Mouse (Mus musculus): ENCODE measurements around the gene Farp1.

Gene Farp1

DNA sequence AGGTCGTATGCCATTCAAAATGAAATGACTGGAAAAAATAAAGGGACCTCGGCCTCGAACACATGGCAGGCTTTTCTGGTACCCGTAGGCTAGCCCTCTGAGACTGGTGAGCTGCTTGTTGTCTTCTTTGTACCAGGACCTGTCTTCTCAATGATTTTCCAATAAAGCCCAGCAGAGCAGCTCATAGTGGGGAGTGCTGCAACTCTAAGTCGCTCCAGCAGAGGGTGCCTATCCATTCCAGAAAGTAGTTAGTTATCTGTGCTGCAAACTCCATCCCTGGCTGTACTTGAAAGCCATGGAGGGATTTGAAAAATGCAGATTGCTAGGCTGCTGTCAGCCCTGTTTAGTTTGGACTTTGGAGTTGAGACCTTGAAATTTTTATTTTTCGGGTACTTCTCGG, 224.8 kb downstream of the Farp1 start:
- peak; percentile 79 for DNase-seq (ENCODE audit: low read depth, low spot score)

DNA sequence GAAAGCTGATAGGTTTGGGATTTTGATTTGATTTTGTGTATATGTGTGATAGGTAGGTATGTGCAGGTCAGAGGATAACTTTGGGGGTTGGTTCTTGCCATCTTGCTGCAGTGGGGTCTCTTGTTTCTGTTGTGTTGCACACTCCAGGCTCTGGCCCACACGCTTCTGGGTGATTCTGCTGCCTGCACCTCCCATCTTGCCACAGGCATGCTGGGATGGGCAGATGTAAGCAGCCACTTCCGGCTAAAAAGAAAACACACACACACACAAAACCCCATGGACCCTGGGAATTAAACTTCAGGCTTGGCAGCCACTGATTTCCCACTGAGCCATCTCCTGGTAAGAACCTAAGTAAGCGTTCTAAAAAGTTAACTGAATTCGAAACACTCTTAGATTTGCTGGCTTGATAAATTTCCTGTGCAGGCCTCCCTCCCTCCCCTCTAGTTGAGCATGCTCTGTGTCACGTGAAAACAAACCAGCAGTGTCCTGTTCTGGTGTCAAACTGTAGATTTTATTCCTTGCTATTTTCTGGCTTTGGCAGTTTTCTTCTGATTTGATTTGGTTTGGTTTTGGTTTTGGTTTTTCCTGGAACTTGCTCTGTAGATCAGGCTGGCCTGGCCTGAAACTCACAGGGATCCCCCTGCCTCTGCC, 226.4 kb downstream of the Farp1 start:
- DNase-seq (ENCODE audit: low read depth, low spot score), result no peak

DNA sequence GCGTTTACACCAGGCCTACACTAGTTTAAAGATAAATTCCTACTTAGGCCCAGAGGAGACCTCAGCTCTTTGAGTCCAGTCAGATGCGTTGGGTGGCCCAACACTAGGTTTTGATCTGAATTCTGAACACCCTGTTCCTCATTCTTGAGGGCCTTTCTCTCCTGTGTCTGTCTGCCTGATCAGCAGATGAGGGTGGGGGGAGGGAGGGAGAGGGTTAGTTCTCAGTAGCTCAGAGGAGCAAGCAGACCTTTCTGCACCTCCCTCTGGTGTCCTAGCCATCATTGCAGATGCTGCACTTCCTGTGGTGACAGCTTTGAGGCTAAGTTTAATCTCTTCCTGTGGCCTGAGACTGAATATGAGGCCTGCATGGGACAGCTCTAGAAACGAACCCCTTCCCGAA, 227.6 kb downstream of the Farp1 start:
- DNase-seq (ENCODE audit: low read depth, low spot score), result no peak

DNA sequence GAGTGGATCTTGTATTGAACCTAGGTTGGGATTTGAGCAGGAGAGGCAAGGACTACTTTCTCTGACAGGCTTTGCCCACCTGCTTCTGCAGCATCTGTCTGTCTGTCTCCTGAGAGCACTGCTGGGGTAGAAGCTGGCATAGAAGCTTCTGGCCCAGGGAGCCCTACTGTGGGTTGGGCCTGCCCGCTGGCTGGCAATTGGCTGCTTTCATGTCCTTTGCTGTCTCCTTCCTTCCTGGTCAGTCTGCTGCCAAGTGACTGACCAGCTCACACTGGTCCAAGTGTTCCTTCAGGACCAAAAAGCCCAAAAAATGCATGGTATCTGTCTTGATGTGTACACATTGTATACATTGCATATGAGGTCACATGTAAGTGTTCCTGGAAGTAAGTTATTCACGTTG, 228.9 kb downstream of the Farp1 start:
- no peak for DNase-seq (ENCODE audit: low read depth, low spot score)

DNA sequence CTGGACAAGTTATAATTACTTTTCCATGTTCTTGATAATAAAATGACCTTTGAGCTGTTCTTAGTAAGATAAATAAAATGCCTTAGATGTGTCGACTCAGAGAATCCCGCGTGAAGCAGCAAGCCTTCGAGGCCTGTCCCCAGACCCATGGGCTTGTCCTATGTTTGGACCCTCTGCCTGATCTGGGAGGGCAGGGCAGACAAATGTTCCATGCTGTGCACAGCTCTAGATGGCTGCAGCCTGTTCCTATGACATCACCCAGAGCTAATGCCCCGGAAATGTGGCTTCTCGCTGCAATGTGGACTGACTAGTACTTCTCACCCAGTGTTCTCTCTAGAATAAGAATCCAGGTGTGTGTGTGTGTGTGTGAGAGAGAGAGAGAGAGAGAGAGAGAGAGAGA, 229.5 kb downstream of the Farp1 start:
- DNase-seq (ENCODE audit: low read depth, low spot score), result no peak

DNA sequence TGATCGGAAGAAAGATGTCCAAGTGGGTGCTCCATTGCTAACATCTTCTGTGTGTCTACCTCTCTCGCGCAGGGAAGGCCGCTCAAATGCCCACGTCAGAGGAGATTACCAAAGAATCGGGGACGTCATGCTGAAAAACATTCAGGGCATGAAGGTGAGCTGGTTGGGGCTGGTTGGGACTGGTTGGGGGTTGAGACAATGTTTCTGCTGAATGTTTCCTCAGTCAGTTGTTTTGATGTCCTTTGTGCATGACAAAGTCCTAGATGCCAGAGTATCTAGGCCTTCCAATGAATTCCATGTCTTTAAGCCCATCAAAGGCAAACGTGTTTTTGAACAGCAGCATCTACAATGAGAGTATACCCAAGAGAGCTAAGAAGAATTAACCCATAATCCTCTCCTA, 232.8 kb downstream of the Farp1 start:
- DNase-seq (ENCODE audit: low read depth, low spot score), result no peak

DNA sequence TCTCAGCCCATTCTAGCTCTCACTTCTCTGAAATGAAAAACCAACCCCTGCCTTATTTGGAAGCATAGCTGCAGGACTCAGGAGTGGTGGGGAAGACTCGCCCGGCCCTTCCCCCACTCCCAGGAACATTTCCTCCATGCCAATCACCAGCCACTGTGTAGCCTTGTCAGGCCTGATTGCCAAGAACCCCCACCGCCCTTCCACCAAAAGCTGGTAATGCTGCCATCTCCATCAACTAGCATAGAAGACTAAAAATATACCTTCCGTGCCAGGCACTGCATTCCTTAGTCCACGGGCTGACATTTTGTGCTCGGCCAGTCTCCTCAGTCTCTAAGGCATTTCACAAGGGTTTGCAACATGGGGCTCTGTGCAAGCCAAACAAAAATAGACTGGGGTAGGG, 235.5 kb downstream of the Farp1 start:
- no peak for DNase-seq (ENCODE audit: low read depth, low spot score)

DNA sequence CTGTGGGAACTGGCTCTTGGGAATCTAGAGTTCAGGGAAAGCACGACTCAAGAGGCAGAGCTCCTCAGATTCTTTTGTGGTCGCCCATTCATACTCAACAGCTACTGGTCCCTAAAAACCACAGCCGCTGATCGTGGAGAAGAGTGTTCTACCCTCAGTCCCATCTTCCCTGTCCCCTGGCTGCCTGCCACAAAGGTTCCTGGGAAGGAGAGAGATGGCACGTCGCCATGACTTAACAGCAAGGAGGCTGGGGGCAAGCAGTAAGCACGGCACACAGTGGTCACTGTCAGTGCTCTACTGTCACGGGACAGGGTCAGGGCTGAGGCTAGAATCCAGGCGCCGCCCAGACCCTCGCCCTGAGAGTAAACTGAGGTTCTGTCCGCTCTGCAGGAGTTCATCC, 240.0 kb downstream of the Farp1 start:
- no peak for DNase-seq (ENCODE audit: low read depth, low spot score)

DNA sequence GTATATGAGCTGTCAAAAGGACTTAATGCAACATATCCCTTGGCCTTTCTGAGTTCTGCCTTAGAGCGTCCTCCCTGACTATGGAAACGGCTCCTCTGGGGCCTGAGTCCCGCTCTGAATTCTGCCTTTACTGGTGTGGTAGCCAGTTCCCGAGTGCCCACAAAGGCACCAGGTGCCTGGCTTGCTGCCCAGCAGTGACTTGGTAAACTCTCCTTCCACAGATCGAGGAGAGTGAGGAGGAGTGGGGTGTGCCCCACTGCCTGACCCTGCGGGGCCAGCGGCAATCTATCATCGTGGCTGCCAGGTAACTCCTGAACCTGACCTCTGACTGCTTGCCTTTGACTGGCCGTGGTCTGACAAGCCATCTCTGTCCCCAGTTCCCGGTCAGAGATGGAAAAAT, 241.0 kb downstream of the Farp1 start:
- DNase-seq (ENCODE audit: low read depth, low spot score), result no peak

DNA sequence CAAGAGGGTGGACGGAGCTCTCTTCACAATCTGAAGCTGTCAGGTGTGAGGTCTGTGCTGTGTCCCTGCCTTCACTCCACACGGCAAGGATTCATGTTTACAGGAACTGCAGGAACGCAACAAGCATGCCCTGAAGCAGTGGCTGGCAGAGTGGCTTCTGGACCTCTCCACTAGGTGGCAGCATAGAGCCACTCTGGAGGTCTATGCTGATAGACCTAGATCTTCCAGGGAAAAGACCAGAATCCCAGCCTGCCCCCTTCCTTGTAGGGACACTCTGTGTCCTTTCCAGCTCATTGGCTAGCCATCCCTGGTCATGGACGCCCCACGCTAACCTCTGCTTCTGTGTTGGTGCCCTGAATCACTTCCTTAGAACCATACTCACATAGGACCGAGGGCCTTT, 244.1 kb downstream of the Farp1 start:
- DNase-seq (ENCODE audit: low read depth, low spot score), result peak; percentile 85

DNA sequence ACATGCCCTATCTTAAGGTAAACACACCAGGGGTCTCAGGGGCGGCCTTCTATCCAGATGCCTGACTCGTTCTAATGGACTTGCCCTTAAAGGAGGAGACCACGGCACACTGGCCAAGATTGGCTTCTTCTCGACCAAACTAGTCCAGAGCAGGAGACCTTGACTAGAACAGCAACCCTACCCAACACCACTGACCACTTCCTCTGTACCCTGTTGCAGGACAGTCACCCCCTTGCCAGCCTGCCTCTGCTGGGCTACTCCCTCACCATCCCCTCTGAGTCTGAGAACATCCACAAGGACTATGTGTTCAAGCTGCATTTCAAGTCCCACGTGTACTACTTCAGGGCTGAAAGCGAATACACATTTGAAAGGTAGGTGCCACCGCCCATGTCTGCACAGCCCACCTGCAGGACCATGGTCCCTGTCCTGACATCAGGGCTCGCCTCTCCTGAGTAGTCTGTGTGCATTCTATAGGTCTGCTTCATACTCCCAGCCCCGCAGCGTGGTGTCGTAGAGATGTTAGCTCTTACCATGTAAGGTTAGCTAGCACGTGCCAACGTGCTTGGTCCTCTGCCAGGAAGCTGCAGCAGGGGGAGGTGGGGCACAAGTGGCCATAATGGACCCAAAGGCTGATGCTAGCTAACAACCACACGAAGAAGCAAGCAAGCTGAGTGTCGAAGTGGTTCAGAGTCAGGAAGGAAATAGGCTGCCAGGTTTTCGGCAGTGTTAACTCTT, 245.8 kb downstream of the Farp1 start:
- no peak for DNase-seq (ENCODE audit: low read depth, low spot score)

DNA sequence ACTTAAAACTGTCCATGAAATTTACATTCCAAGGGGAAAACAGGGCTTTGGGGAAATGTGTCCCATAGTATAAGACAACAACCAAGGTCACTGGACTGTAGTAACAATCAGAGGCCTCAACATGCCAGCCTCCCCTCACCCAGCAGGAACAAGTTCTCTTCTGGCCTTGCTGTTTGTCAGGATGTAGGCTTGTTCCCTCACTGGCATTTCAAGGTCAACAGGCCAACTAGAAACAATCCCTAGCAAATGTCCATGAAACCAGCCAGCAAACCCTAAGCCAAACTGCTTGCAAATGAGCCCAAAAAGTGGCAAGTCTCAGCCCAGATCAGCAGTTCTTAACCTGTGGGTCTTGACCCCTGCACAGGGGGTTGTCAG, 246.3 kb downstream of the Farp1 start:
- DNase-seq (ENCODE audit: low read depth, low spot score), result no peak

DNA sequence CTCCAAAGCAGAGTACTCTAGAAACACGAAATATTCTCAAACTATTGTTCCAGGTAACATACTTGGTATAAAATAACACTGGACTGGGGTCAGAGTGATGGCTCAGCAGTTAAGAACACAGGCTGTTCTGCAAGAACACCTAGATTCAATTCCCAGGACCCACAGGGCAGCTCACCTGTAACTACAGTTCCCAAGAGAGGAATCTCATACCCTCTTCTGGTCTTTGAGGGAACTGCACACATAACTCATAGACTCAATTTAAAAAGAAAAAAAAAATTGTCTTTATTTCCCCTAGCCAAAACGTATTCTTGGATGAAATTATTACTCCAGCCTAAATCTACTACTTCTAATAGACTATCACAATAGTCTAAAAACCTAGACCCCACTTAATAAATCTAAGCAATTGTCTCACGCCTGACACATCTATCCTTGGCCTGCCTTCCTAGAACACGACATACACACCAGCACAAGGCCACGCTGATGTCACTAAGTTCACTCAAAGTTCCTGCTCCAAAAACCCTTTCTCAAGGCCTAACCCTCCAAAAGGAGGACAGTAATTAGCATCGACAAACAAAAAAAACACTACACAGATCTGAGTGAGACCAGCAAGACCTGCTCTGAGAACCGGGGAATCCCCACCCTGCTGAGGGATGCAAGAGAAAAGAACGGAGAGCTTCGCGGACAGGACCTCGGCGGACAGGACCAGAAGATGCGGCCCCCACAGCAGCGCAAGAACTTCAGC, 250.6 kb downstream of the Farp1 start:
- DNase-seq (ENCODE audit: low read depth, low spot score), result peak; percentile 44

DNA sequence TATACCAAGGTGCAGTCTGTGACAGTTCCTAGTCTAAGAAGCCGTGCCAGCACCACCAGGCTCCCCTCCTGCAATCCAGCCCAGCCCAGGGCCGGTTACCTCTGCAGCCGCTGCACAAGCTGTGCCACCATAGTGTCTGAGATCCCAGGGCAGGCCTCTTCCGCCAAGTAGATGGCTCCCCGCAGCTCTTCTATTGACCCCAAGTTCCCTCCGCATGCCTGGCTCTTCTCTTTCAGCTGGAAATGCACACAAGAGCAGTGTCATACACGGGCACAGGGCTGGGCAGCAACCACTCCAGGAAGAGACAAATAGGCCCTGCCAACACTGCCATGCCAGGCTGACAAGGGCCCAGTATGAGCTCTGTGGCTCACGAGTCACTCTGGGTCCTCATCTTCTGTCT, 256.9 kb downstream of the Farp1 start:
- DNase-seq (ENCODE audit: low read depth, low spot score), result no peak

DNA sequence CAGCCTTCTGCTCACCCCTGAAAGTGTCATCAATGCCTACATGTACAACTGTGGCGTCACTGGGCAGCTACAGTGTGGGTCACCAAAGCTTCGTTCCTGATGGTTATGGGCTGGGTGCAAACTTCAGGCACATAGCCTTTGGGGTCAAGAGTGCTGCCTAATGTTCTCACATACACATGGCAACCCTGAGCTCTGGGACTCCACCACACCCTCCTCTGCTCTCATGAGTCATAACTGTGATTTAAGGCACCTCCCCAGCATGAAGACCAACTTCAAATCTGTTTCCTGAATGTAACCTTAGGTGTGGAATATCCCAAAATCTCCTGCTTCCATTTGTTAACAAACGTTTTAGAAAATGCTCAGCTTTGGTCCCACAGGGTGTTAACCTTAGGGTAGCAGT, 257.4 kb downstream of the Farp1 start:
- DNase-seq (ENCODE audit: low read depth, low spot score), result no peak

DNA sequence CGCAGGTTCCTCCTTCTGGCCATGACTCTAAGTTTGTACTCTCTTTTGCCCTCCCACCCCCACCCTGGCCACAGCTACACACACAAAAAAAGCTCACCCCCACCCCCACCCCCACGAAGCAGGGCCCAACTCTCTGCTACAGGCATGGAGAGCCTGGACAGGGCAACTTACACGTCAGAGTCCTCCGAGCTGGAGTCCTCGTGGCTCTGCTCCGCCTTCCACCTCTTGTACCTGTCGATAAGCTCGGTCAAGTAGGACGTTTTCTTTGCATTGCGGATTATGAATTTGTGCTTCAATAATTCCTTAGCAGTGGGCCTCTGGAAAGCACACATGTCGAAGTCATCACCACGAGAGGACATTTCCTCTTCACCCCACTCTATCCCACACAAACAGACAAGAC, 259.5 kb downstream of the Farp1 start:
- no peak for DNase-seq (ENCODE audit: low read depth, low spot score)

DNA sequence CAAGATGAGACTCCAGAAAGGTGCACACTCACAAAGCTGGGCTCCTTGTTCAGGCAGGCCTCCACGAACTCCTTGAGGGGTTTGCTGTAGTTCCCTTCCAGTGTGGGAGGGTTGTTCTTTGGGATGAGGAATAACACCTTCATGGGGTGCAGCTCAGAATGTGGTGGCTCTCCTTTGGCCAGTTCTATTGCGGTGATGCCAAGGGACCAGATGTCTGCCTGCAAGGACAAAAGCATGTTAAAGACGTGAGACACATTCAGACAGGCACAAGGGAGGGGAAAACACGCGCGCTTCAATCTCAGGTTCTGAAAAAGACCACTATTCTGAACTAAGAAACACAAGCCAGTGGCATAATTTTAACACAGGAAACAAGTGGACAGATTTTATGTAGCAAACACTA, 262.1 kb downstream of the Farp1 start:
- DNase-seq (ENCODE audit: low read depth, low spot score), result no peak

DNA sequence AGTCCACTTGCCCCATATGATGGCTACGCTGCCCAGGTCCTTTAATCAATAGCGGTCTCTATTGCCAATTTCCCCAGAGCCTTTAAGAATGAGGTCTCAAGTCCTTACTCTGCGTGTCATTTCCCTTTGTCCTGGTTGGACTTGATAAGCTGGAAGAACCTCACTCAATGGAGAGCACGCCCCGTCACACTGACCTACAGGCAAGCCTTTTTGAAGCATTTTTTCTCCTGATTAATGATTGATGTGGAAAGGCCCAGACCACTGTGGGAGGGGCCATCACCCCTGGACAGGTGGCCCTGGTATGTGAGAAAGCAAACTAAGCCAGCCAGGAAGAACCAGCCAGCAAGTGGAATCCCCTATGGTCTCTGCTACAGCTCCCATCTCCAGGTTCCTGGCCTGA, 263.5 kb downstream of the Farp1 start:
- no peak for DNase-seq (ENCODE audit: low read depth, low spot score)

DNA sequence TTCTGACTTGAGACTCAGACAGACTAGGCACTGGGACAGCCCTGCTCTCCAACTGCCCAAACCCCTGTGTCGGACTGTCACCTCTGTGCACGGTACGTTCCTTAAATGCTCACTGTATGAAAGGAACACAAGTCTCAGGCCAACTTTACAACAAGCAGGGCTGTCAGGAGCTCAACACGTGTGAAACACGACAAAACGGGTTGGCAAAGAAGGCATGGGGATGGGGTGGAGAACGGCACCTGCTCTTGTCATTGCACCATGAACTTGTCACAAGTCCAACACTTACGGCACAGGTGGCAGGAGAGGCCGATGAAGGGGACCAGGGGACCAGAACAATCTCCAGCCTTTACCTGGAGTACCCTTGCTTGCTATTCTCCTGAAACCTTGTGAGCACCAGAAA, 264.1 kb downstream of the Farp1 start:
- DNase-seq (ENCODE audit: low read depth, low spot score), result no peak

DNA sequence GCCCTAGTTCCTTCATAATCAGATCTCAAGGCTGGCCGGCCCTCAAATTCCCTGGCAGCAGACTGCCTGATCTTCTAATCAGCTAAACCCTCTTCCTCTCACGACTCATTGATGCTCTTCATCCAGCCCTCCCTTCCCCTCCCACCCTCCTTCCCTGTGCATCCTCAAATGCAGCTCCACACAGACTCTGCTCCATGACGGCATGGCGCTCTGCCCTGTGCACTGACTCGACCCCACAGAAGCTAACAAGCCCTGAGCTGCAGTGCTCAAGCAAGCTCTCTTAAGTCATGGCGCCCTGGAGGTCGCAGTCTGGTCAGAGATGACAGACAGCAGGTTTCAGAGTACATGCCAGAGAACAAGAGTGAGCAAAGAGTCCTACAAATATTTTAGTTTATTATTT, 269.5 kb downstream of the Farp1 start:
- DNase-seq (ENCODE audit: low read depth, low spot score), result no peak

DNA sequence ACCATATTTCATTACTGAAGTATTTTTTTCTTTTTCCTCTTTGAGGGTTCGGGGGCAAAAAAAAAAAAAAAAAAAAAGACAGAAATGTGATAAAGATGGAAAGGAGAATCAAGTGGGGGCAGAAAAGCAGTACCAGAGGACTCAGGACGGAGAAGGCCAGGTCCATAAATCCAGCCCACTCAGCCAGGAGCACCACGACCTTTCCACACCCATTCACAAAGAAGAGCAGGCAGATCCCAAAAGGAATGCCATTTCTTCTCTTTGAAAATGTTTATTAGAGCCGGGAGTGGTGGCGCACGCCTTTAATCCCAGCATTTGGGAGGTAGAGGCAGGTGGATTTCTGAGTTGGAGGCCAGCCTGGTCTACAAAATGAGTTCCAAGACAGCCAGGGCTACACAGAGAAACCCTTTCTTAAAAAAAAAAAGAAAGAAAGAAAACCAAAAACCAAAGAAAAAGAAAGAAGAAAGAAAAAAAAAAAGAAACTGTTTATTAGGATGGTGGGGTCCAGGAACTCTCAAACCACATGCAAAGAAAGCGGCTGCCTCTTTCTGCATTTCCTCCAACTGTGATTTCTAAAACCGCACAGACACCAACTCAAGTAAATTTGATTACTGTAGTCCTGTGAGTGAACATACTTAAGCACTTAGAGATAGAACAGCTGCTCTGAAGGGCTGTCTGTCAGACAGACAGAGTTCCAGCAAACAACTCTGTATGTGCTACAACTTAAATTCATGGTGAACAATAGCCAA, 270.5 kb downstream of the Farp1 start:
- no peak for DNase-seq (ENCODE audit: low read depth, low spot score)

DNA sequence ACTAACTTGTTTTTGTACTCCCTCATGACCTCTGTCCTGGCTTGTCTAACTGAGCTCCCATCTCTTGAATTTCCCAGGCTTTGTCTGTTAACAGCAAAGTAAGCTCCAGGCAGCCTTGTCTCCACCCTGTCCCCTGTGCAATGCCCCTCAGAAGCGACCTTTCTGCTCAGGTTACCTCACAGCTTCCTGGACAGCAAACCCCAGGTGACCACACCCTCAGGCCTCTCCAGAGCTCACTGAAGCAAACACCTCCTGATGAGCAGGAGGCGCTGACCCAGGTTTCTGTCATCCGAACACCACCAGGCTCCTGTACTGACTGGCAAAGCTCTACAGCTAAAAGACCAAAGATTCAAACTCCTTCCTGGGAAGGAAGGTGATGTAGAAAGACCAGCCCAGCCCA, 274.9 kb downstream of the Farp1 start:
- no peak for DNase-seq (ENCODE audit: low read depth, low spot score)

All from brain, adult 2 months (tissue).